Mouse (Mus musculus) regulatory T cell (primary cell): ENCODE measurements around the gene Ap2b1.
"Not testable (repeated sequence)": the region's sequence is repeated elsewhere in the genome, so short reads cannot be mapped to it uniquely, and the experiment has no call there.

ENCODE experiments used
- in situ Hi-C: fragments of 300-600 bp; cut with MboI, MseI; formaldehyde crosslinking; loops from one replicate; pipeline ENCODE4 v1.15.1; 2025; ENCODE audit warnings: high pct_unique_total_duplicates

Ap2b1 gene

GRCm38 (mm10) chr11:83301431-83301831 is 2.6 kb downstream of the Ap2b1 start:
- in situ Hi-C loops, result no loop called here

GRCm38 (mm10) chr11:83302124-83302523 is 3.3 kb downstream of the Ap2b1 start:
- in situ Hi-C loops, result no loop called here

- in situ Hi-C loops, result no loop called here
Observed at GRCm38 (mm10) chr11:83302526-83303251, 3.9 kb downstream of the Ap2b1 start, which contains the start of gene Pex12. TSS of gene Pex12 (minus strand) at chr11:83302586.

- in situ Hi-C loops, result no loop called here
Observed at GRCm38 (mm10) chr11:83303751-83304150, 4.9 kb downstream of the Ap2b1 start.

- in situ Hi-C loops, result no loop called here
Observed at GRCm38 (mm10) chr11:83304485-83304884, 5.7 kb downstream of the Ap2b1 start.

- in situ Hi-C loops, result no loop called here
Observed at GRCm38 (mm10) chr11:83306700-83307253, 8.0 kb downstream of the Ap2b1 start.

- in situ Hi-C loops, result no loop called here
Observed at GRCm38 (mm10) chr11:83312471-83312870, 13.6 kb downstream of the Ap2b1 start.

GRCm38 (mm10) chr11:83319048-83319447 is 20.2 kb downstream of the Ap2b1 start:
- in situ Hi-C loops, result no loop called here

GRCm38 (mm10) chr11:83326692-83327091 is 27.9 kb downstream of the Ap2b1 start:
- in situ Hi-C loops, result not testable (repeated sequence)

GRCm38 (mm10) chr11:83327427-83327826 is 28.6 kb downstream of the Ap2b1 start:
- in situ Hi-C loops, result no loop called here

- in situ Hi-C loops, result no loop called here
Observed at GRCm38 (mm10) chr11:83335826-83336225, 37.0 kb downstream of the Ap2b1 start.

GRCm38 (mm10) chr11:83339705-83340104 is 40.9 kb downstream of the Ap2b1 start:
- in situ Hi-C loops, result loop anchor here (10.0 kb wide), 2 partner anchors 165 to 745 kb away; no protein-coding TSS in a partner anchor

- in situ Hi-C loops, result loop anchor here (10.0 kb wide), 2 partner anchors 163 to 747 kb away; no protein-coding TSS in a partner anchor
Observed at GRCm38 (mm10) chr11:83341716-83342245, 43.0 kb downstream of the Ap2b1 start.

GRCm38 (mm10) chr11:83355428-83355827 is 56.6 kb downstream of the Ap2b1 start:
- in situ Hi-C loops, result no loop called here

- in situ Hi-C loops, result no loop called here
Observed at GRCm38 (mm10) chr11:83357421-83357820, 58.6 kb downstream of the Ap2b1 start.

- in situ Hi-C loops, result no loop called here
Observed at GRCm38 (mm10) chr11:83364656-83365055, 65.8 kb downstream of the Ap2b1 start.

GRCm38 (mm10) chr11:83371267-83371666 is 72.4 kb downstream of the Ap2b1 start:
- in situ Hi-C loops, result no loop called here

GRCm38 (mm10) chr11:83379745-83380341 is 81.0 kb downstream of the Ap2b1 start:
- in situ Hi-C loops, result no loop called here

GRCm38 (mm10) chr11:83382876-83383531 is 84.2 kb downstream of the Ap2b1 start:
- in situ Hi-C loops, result no loop called here

- in situ Hi-C loops, result no loop called here
Observed at GRCm38 (mm10) chr11:83383532-83383887, 84.7 kb downstream of the Ap2b1 start.

- in situ Hi-C loops, result no loop called here
Observed at GRCm38 (mm10) chr11:83393062-83393461, 94.2 kb downstream of the Ap2b1 start.

- in situ Hi-C loops, result no loop called here
Observed at GRCm38 (mm10) chr11:83394802-83395439, 96.1 kb downstream of the Ap2b1 start.
